Mouse (Mus musculus): ENCODE data around the gene Tmub2. TPM values are rescaled to one million over a fixed set of nuclear protein-coding genes. Genes with fewer than 3 reads are reported as not detected.

Gene Tmub2
- polyA plus RNA-seq, 1 experiment from 2014 or later: 44.9 TPM

Other genes with a start within 250 kb of the Tmub2 start
- 0.14 and 0.23 TPM in 2 replicates for gene Cd300lg, start 243.4 kb upstream of the Tmub2 start, polyA plus RNA-seq (2016; fragmentation: Nextera tagmentation; extraction: Ambion mirVana)
- gene Mpp2, start 196.4 kb upstream of the Tmub2 start, polyA plus RNA-seq (2016; fragmentation: Nextera tagmentation; extraction: Ambion mirVana): 15.7 and 16.2 TPM in 2 replicates
- not detected in 2 replicates for gene Ppy, start 183.6 kb upstream of the Tmub2 start, polyA plus RNA-seq (2016; fragmentation: Nextera tagmentation; extraction: Ambion mirVana)
- gene Pyy, start 177.1 kb upstream of the Tmub2 start, polyA plus RNA-seq (2016; fragmentation: Nextera tagmentation; extraction: Ambion mirVana): not detected in 2 replicates
- not detected in 2 replicates for gene Nags, start 139.4 kb upstream of the Tmub2 start, polyA plus RNA-seq (2016; fragmentation: Nextera tagmentation; extraction: Ambion mirVana)
- 37.3 and 39.8 TPM in 2 replicates for gene Tmem101, start 128.5 kb upstream of the Tmub2 start, polyA plus RNA-seq (2016; fragmentation: Nextera tagmentation; extraction: Ambion mirVana)
- 137 and 141 TPM in 2 replicates for gene Lsm12, start 99.6 kb upstream of the Tmub2 start, polyA plus RNA-seq (2016; fragmentation: Nextera tagmentation; extraction: Ambion mirVana)
- 38.0 and 39.5 TPM in 2 replicates for gene G6pc3, start 95.3 kb upstream of the Tmub2 start, polyA plus RNA-seq (2016; fragmentation: Nextera tagmentation; extraction: Ambion mirVana)
- gene Hdac5, start 54.8 kb upstream of the Tmub2 start, polyA plus RNA-seq (2016; fragmentation: Nextera tagmentation; extraction: Ambion mirVana): 39.8 and 44.6 TPM in 2 replicates
- gene BC030867, start 36.0 kb upstream of the Tmub2 start, polyA plus RNA-seq (2016; fragmentation: Nextera tagmentation; extraction: Ambion mirVana): 27.3 TPM in 2 replicates
- 0.05 and 0.06 TPM in 2 replicates for gene Asb16, start 16.2 kb upstream of the Tmub2 start, polyA plus RNA-seq (2016; fragmentation: Nextera tagmentation; extraction: Ambion mirVana)
- gene Atxn7l3, start 11.7 kb downstream of the Tmub2 start, polyA plus RNA-seq (2016; fragmentation: Nextera tagmentation; extraction: Ambion mirVana): 14.1 and 15.6 TPM in 2 replicates
- gene Ubtf, start 34.8 kb downstream of the Tmub2 start, polyA plus RNA-seq (2016; fragmentation: Nextera tagmentation; extraction: Ambion mirVana): 95.5 and 98.7 TPM in 2 replicates
- gene Slc4a1, start 81.3 kb downstream of the Tmub2 start, polyA plus RNA-seq (2016; fragmentation: Nextera tagmentation; extraction: Ambion mirVana): 37.4 and 52.1 TPM in 2 replicates
- 10.5 and 13.5 TPM in 2 replicates for gene Rundc3a, start 108.5 kb downstream of the Tmub2 start, polyA plus RNA-seq (2016; fragmentation: Nextera tagmentation; extraction: Ambion mirVana)
- 255 and 262 TPM in 2 replicates for gene Slc25a39, start 123.0 kb downstream of the Tmub2 start, polyA plus RNA-seq (2016; fragmentation: Nextera tagmentation; extraction: Ambion mirVana)
- gene Grn, start 145.4 kb downstream of the Tmub2 start, polyA plus RNA-seq (2016; fragmentation: Nextera tagmentation; extraction: Ambion mirVana): 66.2 and 70.1 TPM in 2 replicates
- 2.2 and 2.8 TPM in 2 replicates for gene Fam171a2, start 162.8 kb downstream of the Tmub2 start, polyA plus RNA-seq (2016; fragmentation: Nextera tagmentation; extraction: Ambion mirVana)
- 5.0 and 6.4 TPM in 2 replicates for gene Itga2b, start 185.2 kb downstream of the Tmub2 start, polyA plus RNA-seq (2016; fragmentation: Nextera tagmentation; extraction: Ambion mirVana)

Data from forebrain, embryonic 10.5 days (tissue).